Mouse (Mus musculus) CH12.LX (cell line): Measurements from ENCODE around the gene Ccl27a. TPM values are rescaled to one million over a fixed set of nuclear protein-coding genes. Genes with fewer than 3 reads are reported as not detected.
"Not testable (repeated sequence)": the region's sequence is repeated elsewhere in the genome, so short reads cannot be mapped to it uniquely, and the experiment has no call there.

Experiments
- DNase-seq: peaks from one replicate; pipeline ENCODE4 v3.0.0-alpha.2; 2013; ENCODE audit errors: extremely low read depth
- H3K27ac ChIP-seq: 2 replicates; pipeline ENCODE4 v1.5.1; 2012; ENCODE audit warnings: low read depth, mild to moderate bottlenecking, control low read depth, moderate library complexity; ENCODE audit not compliant: insufficient read depth
- H3K27me3 ChIP-seq: replicated peaks from 2 replicates; pipeline ENCODE3; 2012; ENCODE audit warnings: inconsistent platforms
- H3K36me3 ChIP-seq, 2 experiments: replicated peaks in 1 of 2; 2 replicates each; pipeline versions ENCODE3 to v1.6.1; 2012; ENCODE audit warnings: inconsistent platforms in 1 of 2, low read length in 1 of 2, mild to moderate bottlenecking in 1 of 2, mixed read lengths in 1 of 2, moderate library complexity in 1 of 2; ENCODE audit not compliant: control insufficient read depth in 1 of 2, insufficient read depth in 1 of 2
- H3K4me1 ChIP-seq, 2 experiments: 2 replicates each; pipeline ENCODE4 v1.6.1; 2012; ENCODE audit warnings: inconsistent platforms in 1 of 2, moderate library complexity in 1 of 2; ENCODE audit not compliant: insufficient read depth in 2 of 2, control insufficient read depth in 1 of 2
- H3K4me2 ChIP-seq: 2 replicates; pipeline ENCODE4 v1.6.1; 2012; ENCODE audit warnings: low read depth, mild to moderate bottlenecking, control low read depth; ENCODE audit not compliant: poor library complexity, insufficient read depth, severe bottlenecking
- H3K4me3 ChIP-seq, 3 experiments: fragments of 150-350 bp in 1 of 3; sonication (generic) in 1 of 3; replicated peaks in 1 of 3; 2 replicates each; pipeline versions ENCODE3 to v1.5.1; 2011 to 2012; ENCODE audit warnings: low read depth in 2 of 3, low read length in 2 of 3, mild to moderate bottlenecking in 2 of 3, moderate library complexity in 2 of 3, control low read depth in 1 of 3, improper control_type of control experiment in 1 of 3, inconsistent platforms in 1 of 3, mixed read lengths in 1 of 3; ENCODE audit not compliant: poor library complexity in 1 of 3
- H3K79me2 ChIP-seq: replicated peaks from 2 replicates; pipeline ENCODE4 v1.6.1; 2012; ENCODE audit warnings: mild to moderate bottlenecking, moderate library complexity; ENCODE audit not compliant: control insufficient read depth, poor library complexity, insufficient read depth, severe bottlenecking; ENCODE audit errors: extremely low read depth
- H3K9ac ChIP-seq: 2 replicates; pipeline ENCODE4 v1.6.1; 2012; ENCODE audit warnings: low read depth, mild to moderate bottlenecking, control low read depth, moderate library complexity; ENCODE audit not compliant: insufficient read depth
- H3K9me3 ChIP-seq: replicated peaks from 2 replicates; pipeline ENCODE3; 2012; ENCODE audit warnings: low read length, inconsistent platforms, mixed read lengths
- BHLHE40 ChIP-seq: IDR thresholded peaks from 2 replicates; pipeline ENCODE4 v1.6.1; 2011; ENCODE audit warnings: mild to moderate bottlenecking, low read depth, low read length, improper control_type of control experiment
- CHD1 ChIP-seq: IDR thresholded peaks from 2 replicates; pipeline ENCODE4 v1.6.1; 2012; ENCODE audit warnings: low read depth, low read length, improper control_type of control experiment, inconsistent platforms
- CHD2 ChIP-seq: IDR thresholded peaks from 2 replicates; pipeline ENCODE4 v1.6.1; 2011; ENCODE audit warnings: low read length, improper control_type of control experiment
- CTCF ChIP-seq, 2 experiments: IDR thresholded peaks in 1 of 2; conservative IDR thresholded peaks in 1 of 2; 2 replicates each; pipeline ENCODE4 v1.5.1; 2011 to 2012; ENCODE audit warnings: low read depth in 2 of 2, low read length in 2 of 2, improper control_type of control experiment in 1 of 2, inconsistent platforms in 1 of 2, mild to moderate bottlenecking in 1 of 2, moderate library complexity in 1 of 2
- EP300 ChIP-seq: IDR thresholded peaks from 2 replicates; pipeline ENCODE4 v1.6.1; 2011; ENCODE audit warnings: low read length, improper control_type of control experiment
- HCFC1 ChIP-seq: IDR thresholded peaks from 2 replicates; pipeline ENCODE4 v1.6.1; 2012; ENCODE audit warnings: low read depth, mild to moderate bottlenecking, inconsistent platforms, low read length, improper control_type of control experiment
- JUN ChIP-seq: IDR thresholded peaks from 2 replicates; pipeline ENCODE4 v1.6.1; 2011; ENCODE audit warnings: low read depth, mild to moderate bottlenecking, low read length, improper control_type of control experiment, moderate library complexity; ENCODE audit not compliant: insufficient read depth
- JUND ChIP-seq: conservative IDR thresholded peaks from 2 replicates; pipeline ENCODE4 v1.6.1; 2011; ENCODE audit warnings: low read depth, low read length, improper control_type of control experiment
- KAT2A ChIP-seq: IDR thresholded peaks from 2 replicates; pipeline ENCODE4 v1.6.1; 2012; ENCODE audit warnings: low read length, improper control_type of control experiment, inconsistent platforms; ENCODE audit not compliant: insufficient replicate concordance
- MXI1 ChIP-seq: IDR thresholded peaks from 2 replicates; pipeline ENCODE4 v1.6.1; 2011; ENCODE audit warnings: mild to moderate bottlenecking, low read depth, low read length, improper control_type of control experiment
- PAX5 ChIP-seq: IDR thresholded peaks from 2 replicates; pipeline ENCODE4 v1.6.1; 2012; ENCODE audit warnings: low read length, inconsistent platforms, mixed read lengths
- POLR2A ChIP-seq: IDR thresholded peaks from 2 replicates; pipeline ENCODE4 v1.6.1; 2011; ENCODE audit warnings: low read depth, mild to moderate bottlenecking, improper control_type of control experiment, low read length
- POLR2AphosphoS2 ChIP-seq: IDR thresholded peaks from 2 replicates; pipeline ENCODE4 v1.6.1; 2011; ENCODE audit warnings: low read depth, low read length, improper control_type of control experiment
- RCOR1 ChIP-seq: conservative IDR thresholded peaks from 2 replicates; pipeline ENCODE4 v1.6.1; 2012; ENCODE audit warnings: low read depth, mild to moderate bottlenecking, inconsistent platforms, low read length, improper control_type of control experiment
- SIN3A ChIP-seq: IDR thresholded peaks from 2 replicates; pipeline ENCODE4 v1.6.1; 2012; ENCODE audit warnings: low read length, improper control_type of control experiment, inconsistent platforms
- TBP ChIP-seq: conservative IDR thresholded peaks from 2 replicates; pipeline ENCODE4 v1.6.1; 2011; ENCODE audit warnings: low read depth, low read length, improper control_type of control experiment
- UBTF ChIP-seq: IDR thresholded peaks from 2 replicates; pipeline ENCODE4 v1.6.1; 2012; ENCODE audit warnings: low read depth, mild to moderate bottlenecking, inconsistent platforms, low read length, improper control_type of control experiment, moderate library complexity
- USF1 ChIP-seq: IDR thresholded peaks from 2 replicates; pipeline ENCODE4 v1.6.1; 2014; ENCODE audit warnings: low read depth, mild to moderate bottlenecking, inconsistent platforms, low read length, improper control_type of control experiment
- ZMIZ1 ChIP-seq: IDR thresholded peaks from 2 replicates; pipeline ENCODE4 v1.6.1; 2012; ENCODE audit warnings: low read depth, mild to moderate bottlenecking, inconsistent platforms, low read length, improper control_type of control experiment
- dilution Hi-C: fragments of 300-500 bp; cut with MboI; formaldehyde crosslinking; loops from 2 replicates; pipeline ENCODE4 v1.14.3; 2020; ENCODE audit warnings: low sequenced_read_pairs; ENCODE audit not compliant: extremely low pct_unique_long_range_greater_than_20kb, extremely low pct_ligation_motif_present
- in situ Hi-C: fragments of 300-500 bp; cut with MboI; formaldehyde crosslinking; loops from 3 replicates; pipeline ENCODE4 v1.14.3; 2019; ENCODE audit warnings: low sequenced_read_pairs, low pct_ligation_motif_present, low pct_unique_long_range_greater_than_20kb, mixed read lengths
- polyA plus RNA-seq: library from polyadenylated mRNA; unstranded; fragments of >175 nt; gene quantifications from 2 replicates; pipeline ENCODE4 v1.2.1, GENCODE M21; 2012; ENCODE audit warnings: low read depth; ENCODE audit not compliant: insufficient read length
- total RNA-seq, 2 experiments: library from RNA; depleted of rRNA; stranded (reverse); fragments of 300-350 nt in 1 of 2; fragments of >200 nt in 1 of 2; gene quantifications; 2 replicates each; pipeline ENCODE4 v1.2.3; 2012 to 2014

The Ccl27a gene
- total and polyA plus RNA-seq, 3 experiments, result 3.3 to 6.4 (median 5.6) TPM

DNA sequence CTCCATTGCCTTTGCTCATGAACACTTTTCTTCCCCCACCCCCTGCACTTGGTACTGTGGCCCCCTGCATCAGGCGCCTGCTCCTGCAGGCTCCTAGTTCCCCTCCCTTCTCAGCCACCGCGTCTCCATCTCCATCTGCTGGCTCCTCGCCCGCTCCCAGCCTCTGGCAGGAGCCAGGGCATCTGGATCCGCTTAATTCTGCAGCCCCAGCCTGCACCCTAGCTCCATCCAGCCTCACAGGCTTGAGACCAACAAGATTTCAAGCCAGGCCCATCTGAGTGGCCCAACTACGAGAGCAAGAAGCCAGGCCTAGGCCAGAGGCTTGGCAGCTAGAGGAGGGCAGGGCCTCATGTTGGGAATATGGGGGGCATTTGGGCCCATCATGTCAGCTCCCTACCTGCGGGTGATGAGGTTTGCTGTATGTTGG, 11.3 kb downstream of the Ccl27a start:
- H3K4me1 ChIP-seq, H3K9ac ChIP-seq, H3K4me3 ChIP-seq, H3K9me3 ChIP-seq, H3K79me2 ChIP-seq, H3K4me2 ChIP-seq, H3K27ac ChIP-seq, DNase-seq, dilution Hi-C loops, H3K27me3 ChIP-seq, in situ Hi-C loops: not testable (repeated sequence)
- H3K36me3 ChIP-seq, result peaks cover 9 to 40% of the 10 kb centered on the region in 2 experiments

DNA sequence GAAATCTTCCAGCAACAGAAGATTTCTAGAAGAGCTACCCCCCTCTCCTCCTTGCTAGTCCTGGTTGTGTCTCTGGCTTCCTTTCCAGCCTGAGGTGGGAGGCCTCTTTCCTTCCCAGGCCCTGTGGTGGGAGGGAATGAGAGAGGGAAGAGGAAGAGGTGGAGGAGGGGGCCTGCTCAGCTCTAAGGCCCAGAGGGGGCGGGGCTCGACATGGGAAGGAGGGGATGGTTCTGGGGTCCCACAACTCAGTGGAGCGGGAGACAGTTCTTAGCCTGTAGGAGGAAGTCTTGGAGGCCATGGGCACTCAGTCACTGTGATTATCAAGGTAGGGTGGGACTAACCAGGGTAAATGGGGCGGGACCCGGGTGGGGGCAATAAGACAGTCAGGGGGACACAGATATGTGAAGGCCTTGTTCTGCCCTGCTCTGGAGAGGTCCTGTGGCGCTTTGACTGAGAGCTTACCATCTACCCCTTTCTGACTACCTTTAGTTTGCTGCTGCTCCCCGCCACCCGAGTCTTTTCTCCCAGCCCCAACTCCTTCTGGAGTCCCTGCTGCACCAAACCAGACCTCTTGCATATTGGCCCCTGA, 11.9 kb downstream of the Ccl27a start:
- in situ Hi-C loops, result no loop called here
- no peak overlapping the region for H3K4me2 ChIP-seq

DNA sequence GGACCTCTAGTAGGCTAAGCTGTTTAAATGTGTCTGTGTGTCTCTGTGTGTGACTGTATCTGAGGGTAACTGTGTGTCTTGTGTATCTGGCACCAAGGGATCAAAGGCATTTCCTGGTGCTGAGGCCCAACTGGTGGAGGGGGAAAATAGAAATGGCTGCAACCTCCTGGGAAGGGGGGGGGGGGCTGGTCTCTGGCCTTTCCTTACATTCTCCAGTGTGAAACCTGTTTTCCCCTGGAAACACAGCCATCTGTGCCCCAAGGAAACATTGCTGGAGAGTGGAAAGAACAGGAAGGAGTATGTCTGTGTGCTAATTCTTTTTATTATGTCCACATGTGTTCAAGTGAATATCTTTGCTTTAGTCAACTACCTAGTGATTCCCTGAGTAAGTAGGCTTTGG, 12.4 kb downstream of the Ccl27a start:
- no peak overlapping the region for H3K4me3 ChIP-seq
- no peak for DNase-seq
- no peaks in the 10 kb centered on the region for H3K27me3 ChIP-seq
- dilution Hi-C loops, result no loop called here
- H3K27ac ChIP-seq, result no peak overlapping the region
- H3K4me2 ChIP-seq, result no peak overlapping the region
- peaks cover 15 to 50% of the 10 kb centered on the region in 2 experiments for H3K36me3 ChIP-seq
- H3K9ac ChIP-seq, result no peak overlapping the region
- in situ Hi-C loops, result no loop called here
- no peaks in the 10 kb centered on the region for H3K79me2 ChIP-seq
- H3K9me3 ChIP-seq, result no peaks in the 10 kb centered on the region
- H3K4me1 ChIP-seq, result peaks cover under 1 to 17% of the 10 kb centered on the region in 2 experiments
- TF ChIP-seq USF1, result no peak
- no peak for TF ChIP-seq POLR2AphosphoS2
- TF ChIP-seq, all 38 proteins: peak for 0

More for the DNA sequence above, 11.9 kb downstream of the Ccl27a start:
- Histone ChIP-seq H3K79me2 (no peaks in the 10 kb centered on the region), H3K9ac (no peak overlapping the region), H3K27ac (no peak overlapping the region), H3K36me3 (peaks cover 13 to 45% of the 10 kb centered on the region in 2 experiments), H3K4me1 (peaks cover 0 to 11% of the 10 kb centered on the region in 2 experiments; a peak in 2 of 4 replicates), H3K4me3 (no peak overlapping the region), H3K9me3 (no peaks in the 10 kb centered on the region), H3K27me3 (no peaks in the 10 kb centered on the region)
- dilution Hi-C loops, result no loop called here
- no peak for TF ChIP-seq TBP
- TF ChIP-seq ZMIZ1, result no peak
- TF ChIP-seq POLR2AphosphoS2, result no peak
- TF ChIP-seq BHLHE40, result no peak
- TF ChIP-seq KAT2A, result no peak
- TF ChIP-seq CHD2, result no peak
- TF ChIP-seq POLR2A, result no peak
- TF ChIP-seq JUND, result no peak
- no peak for TF ChIP-seq CHD1
- TF ChIP-seq EP300, result no peak
- no peak for TF ChIP-seq MXI1
- no peak for TF ChIP-seq SIN3A
- no peak for TF ChIP-seq JUN
- TF ChIP-seq RCOR1, result no peak
- no peak for TF ChIP-seq CTCF (conservative IDR thresholded peaks at IDR 0.05 in 1 of 2, IDR thresholded peaks at IDR 0.05 in 1 of 2; ENCODE audit: low read depth in 2 of 2, low read length in 2 of 2)
- no peak for TF ChIP-seq UBTF
- TF ChIP-seq HCFC1, result no peak
- TF ChIP-seq PAX5, result no peak
- no peak for DNase-seq
